Mouse (Mus musculus): ENCODE results near the gene Ate1.
"Not testable (repeated sequence)": the region's sequence is repeated elsewhere in the genome, so short reads cannot be mapped to it uniquely, and the experiment has no call there.

The Ate1 gene

DNA sequence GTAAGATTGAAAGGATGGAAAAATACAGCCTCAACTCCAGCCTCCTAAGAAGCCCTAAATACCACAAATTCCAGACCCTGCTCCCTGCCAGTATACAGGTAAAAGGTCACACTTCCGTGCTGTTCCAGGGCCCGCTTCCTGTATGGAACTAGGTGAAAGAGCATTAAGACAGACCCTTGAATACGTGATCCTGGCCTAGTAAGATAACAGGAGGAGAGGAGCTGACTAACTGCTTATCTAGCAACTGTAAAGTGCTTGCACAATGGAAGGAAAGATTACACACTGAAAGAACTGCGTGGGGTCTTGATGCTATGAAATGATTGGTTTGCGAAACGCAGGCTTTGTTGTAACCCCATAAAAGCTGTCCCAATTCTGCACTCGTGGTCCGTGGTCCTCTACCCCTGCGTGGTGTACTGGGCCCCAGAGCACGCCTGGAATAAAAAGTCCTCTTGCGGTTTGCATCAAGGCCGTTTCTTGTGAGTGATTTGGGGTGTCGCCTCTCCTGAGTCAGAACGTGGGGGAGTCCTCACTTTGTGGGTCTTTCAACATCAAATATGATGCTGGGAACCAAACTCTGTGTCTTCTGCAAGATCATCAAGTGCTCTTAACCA is 748 bp upstream of the Ate1 start:
- DNase-seq (ENCODE audit: low spot score) = no peak

DNA sequence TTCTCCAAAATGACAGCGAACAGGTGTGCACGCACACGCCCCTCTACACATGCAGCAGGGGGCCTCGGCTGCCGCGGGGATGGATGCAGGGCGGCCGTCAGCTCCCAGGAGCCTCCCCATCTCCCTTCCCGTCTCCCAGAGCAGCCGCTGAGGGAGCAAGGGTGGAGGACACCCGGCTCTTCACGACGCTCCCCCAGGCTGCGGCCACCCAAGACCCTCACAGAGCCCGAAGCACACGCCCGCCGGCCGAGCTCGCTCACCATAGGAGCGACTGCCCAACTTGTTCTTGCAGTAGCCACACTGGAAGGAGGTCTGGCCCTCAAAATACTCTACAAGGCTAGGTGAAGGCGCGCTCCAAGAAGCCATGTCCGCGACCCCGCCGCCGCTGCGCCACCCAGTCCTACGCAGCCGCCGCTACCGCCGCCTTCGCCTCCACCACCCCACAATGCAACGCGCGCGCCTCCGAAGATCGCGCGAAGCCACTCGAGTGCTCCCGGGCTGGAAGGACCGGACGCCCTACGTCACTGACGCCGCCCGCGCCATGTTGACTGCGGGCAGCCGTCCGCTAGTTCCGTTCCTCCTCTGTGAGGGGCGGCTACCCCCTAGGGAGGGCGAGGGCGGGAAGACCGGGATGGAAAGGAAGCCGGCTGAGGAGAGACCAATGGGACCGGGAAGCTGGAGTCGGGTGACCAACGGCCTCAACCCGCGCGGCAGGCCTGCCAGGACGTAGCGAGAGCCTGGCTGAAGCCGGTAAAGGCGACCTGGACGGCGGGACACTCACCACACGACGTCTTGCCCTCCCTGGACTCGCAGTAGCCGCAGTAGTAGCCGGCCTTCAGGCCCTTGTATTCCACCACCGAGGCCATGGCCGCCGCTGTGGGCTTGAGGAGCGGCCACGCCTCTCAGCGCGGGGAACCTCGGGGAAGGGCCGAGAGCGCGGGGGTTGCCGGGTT is 797 bp downstream of the Ate1 start:
- DNase-seq (ENCODE audit: low spot score) = peak; percentile 71

DNA sequence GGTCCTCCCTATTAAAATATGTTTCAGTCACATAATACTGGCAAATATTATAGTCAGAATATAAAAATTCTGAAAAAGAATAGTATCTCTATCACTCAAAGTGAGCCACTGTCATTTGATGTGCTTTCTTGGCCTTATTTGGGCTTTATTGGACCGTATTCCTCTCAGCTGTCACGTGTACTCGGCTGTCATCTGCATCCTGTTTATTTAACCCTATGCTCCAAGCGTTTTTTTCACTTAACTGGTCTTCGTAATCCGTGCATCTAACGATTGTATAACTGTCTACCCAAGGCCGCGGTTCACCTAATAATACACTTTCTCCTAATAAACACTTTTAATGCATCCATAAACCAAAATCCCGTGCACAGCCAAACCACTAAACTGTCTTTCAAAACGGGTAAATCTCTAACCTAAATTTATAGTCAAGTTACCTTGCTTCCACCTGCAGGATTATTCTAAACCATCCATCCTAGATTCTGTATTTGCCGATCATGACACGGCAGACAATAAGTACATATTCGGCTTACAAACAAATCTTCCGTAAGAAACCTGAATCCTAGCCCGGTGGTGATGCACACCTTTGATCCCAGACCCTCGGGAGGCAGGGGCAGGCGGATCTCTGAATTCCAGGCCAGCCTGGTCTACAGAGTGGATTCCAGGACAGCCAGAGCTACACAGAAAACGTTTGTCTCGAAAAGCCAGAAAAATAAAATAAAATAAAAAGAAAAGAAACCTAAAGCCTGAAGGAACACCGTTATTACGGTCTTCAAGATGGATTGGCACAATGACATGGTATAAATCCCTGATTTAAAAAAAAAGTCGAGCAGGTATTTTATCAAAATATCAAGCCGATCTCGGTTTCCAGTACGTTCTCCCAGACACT is 1.7 kb downstream of the Ate1 start:
- DNase-seq (ENCODE audit: low spot score) = no peak

DNA sequence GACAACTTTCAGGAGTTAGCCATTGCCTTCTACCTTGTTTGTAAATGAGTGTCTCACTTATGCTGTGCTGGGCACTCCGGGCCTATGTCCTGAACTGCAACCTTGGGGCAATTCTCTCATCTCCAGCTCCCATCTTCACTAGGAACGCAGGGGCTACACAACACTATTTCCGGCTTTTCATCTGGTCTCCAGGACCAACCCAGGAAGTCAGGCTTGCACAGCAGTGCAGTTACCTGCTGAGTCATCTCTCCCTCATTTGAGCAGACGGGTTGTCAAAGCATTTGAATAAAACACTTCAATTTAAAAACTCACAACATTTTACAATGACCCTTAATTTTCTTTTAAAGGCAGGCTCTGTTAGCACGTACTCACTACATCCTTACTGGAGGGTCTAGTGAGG is 9.9 kb downstream of the Ate1 start:
- DNase-seq (ENCODE audit: low spot score) = no peak

DNA sequence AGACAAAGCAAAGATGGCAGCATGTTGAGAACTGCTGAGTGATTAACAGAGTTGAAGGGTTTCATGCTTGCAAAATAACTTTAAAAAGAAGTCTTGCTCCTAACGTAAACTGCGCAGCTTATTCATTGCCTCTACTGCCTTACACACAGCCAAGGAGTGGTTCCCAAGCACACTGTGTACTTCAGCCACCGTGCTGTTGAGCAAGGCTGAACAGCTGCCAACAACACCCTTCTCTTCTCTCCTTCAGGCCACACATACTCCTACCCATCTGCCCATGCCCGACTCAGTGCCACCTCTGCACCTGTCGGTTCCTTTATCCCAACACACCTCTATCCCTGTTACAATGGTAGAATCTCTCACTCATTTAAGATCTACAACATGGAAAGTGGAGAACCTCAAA is 17.2 kb downstream of the Ate1 start:
- DNase-seq (ENCODE audit: low spot score) = no peak

DNA sequence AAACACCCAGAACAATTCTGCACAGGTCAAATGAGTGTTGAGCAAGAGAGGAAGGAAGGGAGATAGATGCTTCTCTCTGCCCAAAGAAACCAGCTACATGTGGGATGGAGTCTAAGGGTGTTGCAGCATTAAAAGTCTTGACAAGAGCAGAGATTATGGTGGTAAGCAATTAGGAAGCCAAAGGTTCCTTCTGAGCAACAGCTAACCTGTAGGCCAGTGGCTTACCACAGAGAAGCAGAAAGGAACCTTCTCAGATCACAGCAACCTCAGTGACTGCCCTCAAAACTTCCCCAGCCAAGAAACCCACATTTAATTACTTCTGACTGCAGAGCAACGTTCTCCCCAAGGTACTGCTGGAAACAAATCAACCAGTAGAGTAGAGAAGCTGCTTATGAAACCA is 18.7 kb downstream of the Ate1 start:
- no peak for DNase-seq (ENCODE audit: low spot score)

DNA sequence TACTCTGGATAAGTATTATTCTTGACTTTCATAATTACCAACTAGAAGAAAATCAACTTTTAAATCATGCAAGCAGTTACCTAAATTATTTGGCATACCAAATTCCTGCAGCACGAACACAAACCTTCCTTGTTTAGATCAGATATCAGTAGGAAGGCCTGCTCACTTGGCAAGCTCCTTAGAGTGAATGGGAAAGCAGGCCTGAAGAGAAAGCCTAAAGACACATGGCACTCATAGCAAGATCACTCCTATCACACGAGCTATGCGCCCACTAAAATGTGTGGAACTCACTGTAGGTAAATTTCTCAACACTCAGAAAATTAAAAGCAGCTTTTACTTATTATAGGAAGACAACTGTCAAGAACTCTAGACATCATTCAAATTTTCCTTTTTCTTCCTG is 26.8 kb downstream of the Ate1 start:
- no peak for DNase-seq (ENCODE audit: low spot score)

DNA sequence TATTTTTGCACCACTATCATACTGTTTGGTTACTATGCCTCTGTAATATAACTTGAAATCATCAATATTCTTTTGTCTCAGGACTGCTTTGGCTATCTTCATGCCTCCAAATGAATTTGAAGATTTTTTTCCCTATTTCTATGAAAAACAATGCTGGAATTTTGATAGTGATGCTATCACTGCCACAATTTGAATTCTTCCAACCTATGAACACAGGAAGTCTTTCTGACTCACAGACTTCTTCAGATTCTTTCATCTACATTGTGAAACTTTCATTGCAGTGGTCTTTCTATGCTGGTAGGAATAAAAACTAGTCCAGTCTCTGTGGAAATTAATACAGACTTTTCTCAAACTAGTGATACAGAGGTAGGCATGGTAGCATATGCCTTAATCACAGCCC is 28.1 kb downstream of the Ate1 start:
- no peak for DNase-seq (ENCODE audit: low spot score)

DNA sequence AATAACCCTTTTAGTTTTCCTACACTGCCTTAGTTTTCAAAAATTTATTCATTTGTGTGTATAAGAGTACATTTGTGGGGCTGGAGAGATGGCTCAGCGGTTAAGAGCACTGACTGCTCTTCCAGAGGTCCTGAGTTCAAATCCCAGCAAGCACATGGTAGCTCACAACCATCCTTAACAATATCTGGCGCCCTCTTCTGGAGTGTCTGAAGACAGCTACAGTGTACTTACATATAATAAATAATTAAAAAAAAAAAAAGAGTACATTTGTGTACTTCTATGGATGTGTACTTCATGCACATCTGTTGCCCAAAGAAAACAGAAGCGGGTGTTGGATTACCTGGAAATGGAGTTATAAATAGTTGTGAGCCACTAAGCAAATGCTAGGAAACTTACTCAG is 41.2 kb downstream of the Ate1 start:
- not testable (repeated sequence) for DNase-seq (ENCODE audit: low spot score)

DNA sequence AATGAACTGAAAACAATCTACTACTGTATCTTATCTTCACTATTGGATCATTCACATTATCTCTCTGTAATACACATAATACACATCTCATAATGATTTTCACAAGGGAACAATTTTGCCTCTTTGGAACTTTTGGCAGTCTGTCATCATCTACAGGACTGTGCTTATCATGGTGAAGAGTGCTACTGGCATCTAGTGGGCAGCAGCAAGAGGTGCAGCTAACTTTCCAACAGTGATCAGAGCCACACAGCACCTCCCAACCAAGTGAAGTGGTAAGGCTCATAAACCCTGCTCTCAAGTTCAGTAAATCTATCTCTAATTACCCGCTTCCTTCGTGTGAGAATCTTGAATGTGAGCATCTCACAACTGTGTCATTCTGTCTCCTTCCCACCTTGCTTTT is 44.2 kb downstream of the Ate1 start:
- DNase-seq (ENCODE audit: low spot score) = peak; percentile 73

DNA sequence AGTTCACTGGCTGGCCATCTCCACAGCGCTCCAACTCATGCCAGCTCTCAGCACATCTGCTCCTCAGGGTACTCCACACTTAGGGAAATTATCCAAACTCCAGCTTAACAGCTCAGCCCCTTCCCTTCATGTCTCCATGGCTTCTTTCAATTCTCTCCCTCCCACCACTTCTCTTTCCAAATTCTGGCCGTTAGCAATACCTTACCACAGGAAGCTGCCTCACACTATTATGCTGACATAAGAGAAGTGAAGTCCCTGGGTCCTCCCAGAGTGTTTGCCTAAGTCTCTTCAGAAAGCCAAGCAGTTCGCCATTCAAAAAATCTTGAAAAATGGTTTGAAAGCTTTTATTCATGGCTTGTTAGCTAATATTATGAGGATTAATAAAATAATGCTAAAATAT is 46.3 kb downstream of the Ate1 start:
- DNase-seq (ENCODE audit: low spot score) = no peak

DNA sequence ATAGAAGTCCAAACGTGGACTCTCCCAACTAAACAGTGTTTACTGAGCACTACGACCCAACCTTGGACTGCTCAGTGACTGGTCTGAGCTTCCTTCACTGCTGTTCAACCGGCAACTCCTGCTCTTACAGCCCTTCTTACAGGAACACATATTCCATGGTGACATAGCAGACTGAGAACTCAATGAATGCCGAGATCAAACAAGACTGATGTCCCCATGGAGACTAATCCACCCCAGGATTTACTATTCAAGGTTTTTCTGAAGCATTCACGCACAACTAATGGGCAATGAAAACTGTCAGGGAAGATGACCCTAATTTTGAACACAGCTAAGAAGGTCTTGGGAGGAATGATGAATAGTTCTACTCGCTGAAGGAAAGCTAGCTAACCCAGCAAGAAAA is 47.5 kb downstream of the Ate1 start:
- no peak for DNase-seq (ENCODE audit: low spot score)

DNA sequence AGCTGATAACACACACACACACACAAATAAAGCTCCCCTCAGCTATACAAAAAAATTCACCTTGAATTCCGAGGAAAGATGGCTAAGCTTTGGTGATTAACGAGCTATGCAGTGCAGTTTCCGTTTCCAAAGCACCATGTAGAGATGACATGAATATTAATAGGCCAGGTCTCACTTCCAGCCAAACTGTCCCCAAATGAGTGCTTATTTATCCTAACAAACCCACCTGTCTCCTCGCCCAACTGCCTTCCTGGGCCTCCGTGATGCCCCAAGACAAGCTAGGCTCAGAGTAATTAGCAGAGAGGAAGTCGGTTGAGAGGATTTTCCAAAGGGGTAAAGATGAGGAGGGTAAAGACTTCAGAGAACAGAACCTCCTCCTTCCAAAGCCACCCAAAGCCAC is 49.1 kb downstream of the Ate1 start:
- DNase-seq (ENCODE audit: low spot score) = no peak

DNA sequence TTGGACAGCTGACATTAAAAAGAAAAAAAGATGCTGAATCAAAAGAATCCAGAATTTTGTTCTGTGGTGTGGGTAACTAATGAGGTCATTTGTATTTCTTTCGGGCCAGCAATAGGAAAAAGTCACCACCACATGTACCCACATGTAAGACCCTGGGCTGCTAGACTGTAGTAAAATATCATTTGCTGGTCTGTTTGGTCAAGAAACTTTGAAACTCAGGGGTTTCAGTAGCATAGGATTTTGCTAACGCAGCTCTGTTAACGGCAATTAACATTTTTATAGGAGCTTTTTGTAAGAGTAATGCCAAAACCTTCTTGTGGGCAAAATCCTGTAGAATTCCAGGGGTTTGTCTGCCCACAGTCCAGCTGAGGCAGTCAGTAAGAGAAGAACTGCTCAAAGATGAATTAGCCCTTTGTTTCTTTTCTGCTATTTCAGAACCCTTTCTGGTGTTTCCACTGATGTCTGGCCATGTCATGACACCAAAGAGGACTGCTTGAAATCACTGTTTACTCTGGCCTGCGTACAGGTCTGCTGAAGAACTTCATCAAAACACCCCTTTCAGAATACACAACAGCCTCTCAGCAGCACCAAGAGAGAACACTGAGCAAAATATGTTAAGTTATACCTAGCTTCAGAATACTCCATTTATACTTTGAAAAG is 64.5 kb downstream of the Ate1 start:
- DNase-seq (ENCODE audit: low spot score) = no peak

DNA sequence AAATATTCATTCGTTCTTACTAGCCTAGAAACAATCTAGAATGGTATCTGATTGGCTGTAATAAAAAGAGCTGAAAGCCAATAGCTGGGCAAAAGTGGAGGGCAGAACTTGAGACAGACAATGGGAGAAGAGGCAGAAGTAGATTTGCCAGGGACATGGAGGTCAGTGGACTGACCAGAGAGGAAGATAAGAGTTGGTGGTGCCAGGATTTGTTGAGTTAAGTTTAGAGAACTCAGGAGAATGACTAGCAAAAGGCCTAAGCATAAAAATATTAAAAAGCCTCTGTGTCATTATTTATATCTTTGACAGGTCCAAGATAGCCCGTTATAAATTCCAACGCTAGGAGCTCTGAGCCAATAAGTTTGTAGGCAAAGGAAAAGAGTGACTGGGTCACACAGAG is 65.9 kb downstream of the Ate1 start:
- no peak for DNase-seq (ENCODE audit: low spot score)

DNA sequence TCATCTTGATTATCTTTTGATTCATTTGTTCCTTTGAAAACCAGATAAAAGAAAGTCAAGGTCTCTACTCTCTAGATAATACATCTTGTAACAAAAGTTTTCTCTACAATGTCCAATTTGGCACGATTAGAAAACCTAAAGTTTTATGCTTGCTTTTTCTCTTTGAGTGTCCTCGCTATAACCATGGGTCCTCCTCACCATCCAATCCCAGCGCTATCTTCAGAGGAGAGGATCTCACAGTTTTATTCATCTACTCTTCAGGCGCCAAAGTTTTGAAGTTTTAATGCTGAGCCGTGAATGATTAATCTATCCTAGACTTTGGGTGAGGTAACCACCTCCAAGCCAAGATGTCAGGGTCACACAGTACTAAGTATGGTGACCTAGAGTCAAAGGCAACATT is 84.4 kb downstream of the Ate1 start:
- no peak for DNase-seq (ENCODE audit: low spot score)

DNA sequence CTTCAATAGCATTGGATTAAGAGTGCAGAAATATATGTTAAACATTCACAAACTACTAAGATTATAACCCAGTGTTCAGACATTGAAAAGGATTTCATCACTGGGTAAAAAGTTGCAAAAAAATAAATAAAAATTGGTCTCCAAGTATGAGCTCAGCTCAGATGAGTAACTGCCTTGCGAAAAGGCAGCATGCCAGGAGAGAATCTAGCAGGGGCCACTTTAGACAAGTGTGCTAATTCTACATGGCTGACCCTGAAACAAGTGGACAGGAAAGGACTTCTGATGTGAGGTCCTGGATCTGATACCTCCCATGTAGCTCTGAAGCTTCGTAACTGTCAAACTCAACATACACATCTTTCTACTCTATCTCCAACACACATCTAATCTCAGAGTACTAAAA is 88.0 kb downstream of the Ate1 start:
- DNase-seq (ENCODE audit: low spot score) = no peak

DNA sequence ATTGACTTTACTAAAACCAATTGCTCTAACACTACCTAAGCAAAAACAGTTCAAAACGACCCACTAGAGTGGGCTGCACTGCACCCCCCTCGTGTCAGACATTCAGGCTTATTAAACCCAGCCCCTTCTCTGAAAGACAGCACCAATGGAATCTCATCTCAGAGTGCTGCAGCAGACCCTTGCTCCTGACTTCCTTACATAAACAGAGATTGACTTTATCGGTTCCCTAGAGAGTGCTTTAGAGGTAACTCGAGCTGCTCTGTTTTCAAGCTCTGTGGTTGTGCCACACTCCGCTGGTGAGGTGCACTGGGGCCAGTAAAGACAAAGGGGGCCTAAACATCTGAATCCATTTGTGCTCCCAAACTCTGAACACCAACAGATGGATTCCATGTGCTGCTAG is 93.6 kb downstream of the Ate1 start:
- no peak for DNase-seq (ENCODE audit: low spot score)

DNA sequence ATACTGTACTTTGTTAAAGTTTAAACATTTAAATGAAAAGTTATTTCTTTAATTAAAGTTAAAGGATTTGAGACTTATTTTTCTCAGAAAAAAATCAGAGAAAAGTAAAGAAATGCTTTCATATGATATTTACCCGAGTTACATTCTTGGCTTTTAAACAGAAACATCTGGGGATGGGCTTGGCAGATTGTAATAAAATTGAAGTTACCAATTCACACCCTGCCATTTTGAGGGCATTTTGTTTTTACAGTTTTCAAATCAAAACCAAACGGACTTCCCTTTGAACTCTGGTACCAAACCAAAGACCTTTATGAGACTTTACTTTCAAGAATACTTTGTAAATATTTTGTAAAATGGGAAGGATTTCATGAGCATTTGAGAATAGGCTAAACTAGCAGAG is 94.2 kb downstream of the Ate1 start:
- DNase-seq (ENCODE audit: low spot score) = no peak

DNA sequence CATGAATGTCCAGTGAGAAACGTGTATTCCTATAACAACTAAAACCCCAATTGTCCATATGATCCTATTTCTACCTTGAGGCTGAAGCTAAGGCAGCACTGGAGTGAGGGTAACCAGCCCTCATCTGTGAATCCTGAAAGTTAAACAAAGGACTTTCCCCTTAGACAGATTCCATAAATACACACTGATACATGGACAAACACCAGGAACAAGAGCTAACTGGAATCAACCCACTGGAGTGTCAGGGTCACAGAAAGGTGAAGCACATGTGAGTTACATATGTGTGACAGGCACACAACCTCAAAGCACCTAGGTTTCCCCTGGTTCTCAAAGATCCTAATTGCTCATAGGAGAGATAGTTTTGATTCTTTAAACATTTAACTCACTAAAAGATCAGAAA is 100.2 kb downstream of the Ate1 start:
- DNase-seq (ENCODE audit: low spot score) = no peak

DNA sequence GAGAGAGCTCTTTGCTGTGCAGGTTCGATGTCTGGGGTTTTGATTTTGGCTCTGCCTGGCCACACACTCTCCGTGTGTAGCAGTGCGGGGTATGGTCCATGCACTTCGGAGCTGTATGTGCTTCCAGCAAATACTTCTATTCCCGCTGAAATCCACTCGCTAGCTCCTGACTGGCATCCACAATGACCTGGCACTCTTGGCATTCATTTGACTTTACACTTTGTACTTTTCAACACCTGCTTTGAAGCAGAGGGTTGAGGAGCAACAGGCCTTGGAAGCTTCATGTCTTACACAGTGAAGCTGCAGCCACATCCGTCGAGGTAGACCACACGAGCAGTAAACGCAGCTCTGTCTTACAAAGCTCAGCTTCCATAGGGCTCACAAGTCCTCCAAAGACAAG is 112.5 kb downstream of the Ate1 start:
- DNase-seq (ENCODE audit: low spot score) = no peak

DNA sequence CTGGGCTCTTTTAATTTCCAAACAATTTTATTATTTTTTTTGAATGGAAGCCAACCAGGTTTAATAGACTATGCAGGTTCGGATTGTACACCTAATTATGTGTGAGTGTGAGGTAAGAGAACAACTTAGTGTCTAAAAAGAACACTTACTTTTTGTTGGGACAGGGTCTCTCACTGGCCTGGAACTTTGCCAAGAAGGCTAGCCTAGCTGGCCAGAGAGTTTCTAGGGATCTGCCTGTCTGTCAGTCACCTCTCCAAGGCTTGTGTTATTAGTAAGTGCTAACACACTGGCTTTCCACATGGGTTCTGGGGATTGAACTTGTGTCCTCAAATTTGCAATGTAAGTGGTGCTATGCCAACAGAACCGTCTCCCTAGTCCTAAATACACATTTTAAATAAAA is 116.8 kb downstream of the Ate1 start:
- DNase-seq (ENCODE audit: low spot score) = no peak
